Mouse (Mus musculus) cerebellum, adult 11 months (tissue): ENCODE measurements around the gene Trpm2.

Experiments used
- DNase-seq: peaks from one replicate; pipeline ENCODE4 v3.0.0; 2022

Trpm2 gene

GRCm38 (mm10) chr10:77900903-77901818, 69.2 kb downstream of the Trpm2 start:
- DNase-seq = no peak

GRCm38 (mm10) chr10:77900126-77900525, 70.2 kb downstream of the Trpm2 start:
- no peak for DNase-seq

GRCm38 (mm10) chr10:77895562-77895961, 74.8 kb downstream of the Trpm2 start:
- DNase-seq = no peak

- no peak for DNase-seq
These were observed 79.3 kb downstream of the Trpm2 start for GRCm38 (mm10) chr10:77890987-77891565.

GRCm38 (mm10) chr10:77886007-77886747, 84.2 kb downstream of the Trpm2 start:
- no peak for DNase-seq

- no peak for DNase-seq
These were observed 87.8 kb downstream of the Trpm2 start for GRCm38 (mm10) chr10:77882553-77882952.

GRCm38 (mm10) chr10:77880305-77880704, 90.1 kb downstream of the Trpm2 start:
- no peak for DNase-seq

GRCm38 (mm10) chr10:77878985-77879384, 91.4 kb downstream of the Trpm2 start:
- no peak for DNase-seq

GRCm38 (mm10) chr10:77869651-77870050, 100.7 kb downstream of the Trpm2 start:
- DNase-seq = no peak

- DNase-seq = no peak
These were observed 102.8 kb downstream of the Trpm2 start for GRCm38 (mm10) chr10:77867546-77867945.

- DNase-seq = peak; percentile 12
These were observed 105.6 kb downstream of the Trpm2 start for GRCm38 (mm10) chr10:77864762-77865143.

GRCm38 (mm10) chr10:77864067-77864761, 106.1 kb downstream of the Trpm2 start:
- peak; percentile 17 for DNase-seq

GRCm38 (mm10) chr10:77861675-77862074, 108.7 kb downstream of the Trpm2 start, which contains the start of gene Gm3285:
Gene Gm3285, plus strand, starts transcription at chr10:77861975.
- no peak for DNase-seq
